Mouse (Mus musculus) bone marrow macrophage, adult 2 months (primary cell): Measurements from ENCODE around the gene Porcn.

Source experiments
- CTCF ChIP-seq: IDR thresholded peaks from 2 replicates; pipeline ENCODE4 v1.5.1; 2012; ENCODE audit warnings: low read depth, mild to moderate bottlenecking, low read length, moderate library complexity
- POLR2A ChIP-seq: IDR thresholded peaks from 2 replicates; pipeline ENCODE4 v1.6.1; 2012; ENCODE audit warnings: mild to moderate bottlenecking, low read depth, low read length, borderline replicate concordance

DNA sequence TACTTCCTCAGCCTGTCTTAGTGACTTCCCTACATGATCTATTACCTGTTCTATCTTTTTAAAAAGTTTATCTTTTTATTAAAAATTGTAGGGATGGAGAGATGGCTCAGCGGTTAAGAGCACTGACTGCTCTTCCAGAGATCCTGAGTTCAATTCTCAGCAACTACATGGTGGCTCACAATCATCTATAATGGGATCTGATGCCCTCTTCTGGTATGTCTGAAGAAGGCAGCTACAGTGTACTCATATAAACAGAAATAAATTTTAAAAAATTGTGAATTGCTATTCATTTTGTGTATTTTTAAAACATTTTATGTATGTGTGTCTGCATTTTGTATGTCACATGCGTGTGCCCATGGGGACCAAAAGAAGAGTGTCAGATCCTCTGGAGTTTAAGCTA lies 41.4 kb upstream of the Porcn start:
- TF ChIP-seq CTCF (no peak), POLR2A (no peak)
